Mouse (Mus musculus): ENCODE data around the gene Mboat7. TPM values are rescaled to one million over a fixed set of nuclear protein-coding genes. Genes with fewer than 3 reads are reported as not detected.

The Mboat7 gene
- polyA plus RNA-seq (2012; rRNA removed; ENCODE audit: low replicate concordance) = 60.3 and 80.5 TPM in 2 replicates

GRCm38 (mm10) chr7:3692987-3693808 is at the start of gene Mboat7:
Mboat7 (minus strand) TSS chr7:3693523.

GRCm38 (mm10) chr7:3720268-3720667 is 26.9 kb upstream of the Mboat7 start, which contains the start of gene Pirb:
Pirb (minus strand) TSS chr7:3720391.

DNA sequence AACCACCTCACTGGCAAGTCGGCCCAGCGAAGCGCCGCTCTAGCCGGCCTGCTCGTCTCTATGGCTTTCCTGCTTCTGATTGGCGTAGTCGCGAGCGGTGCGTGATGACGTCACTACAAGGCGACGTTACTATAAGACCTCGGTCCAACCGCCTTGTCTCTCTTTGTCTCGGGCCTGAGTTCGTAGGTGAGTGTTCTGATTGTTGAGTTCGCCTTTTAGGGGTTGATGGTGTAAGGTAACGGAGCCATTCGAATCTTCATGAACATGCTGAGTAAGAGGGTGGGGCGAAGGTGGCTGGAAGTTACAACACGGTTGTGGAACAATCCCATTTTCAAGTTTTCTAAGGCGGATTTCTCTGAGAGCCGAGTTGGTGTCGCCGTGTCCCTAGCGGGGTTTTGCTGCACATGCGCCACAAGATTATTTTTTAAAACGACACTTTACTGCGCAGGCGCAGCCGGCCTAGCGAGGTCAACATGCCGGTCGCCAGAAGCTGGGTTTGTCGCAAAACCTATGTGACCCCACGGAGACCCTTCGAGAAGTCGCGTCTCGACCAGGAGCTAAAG is 10.6 kb upstream of the Mboat7 start, which contains the start of gene Rps9:
TSS of gene Rps9 (plus strand) at position 115 of the 563 bp plus-strand sequence.

DNA sequence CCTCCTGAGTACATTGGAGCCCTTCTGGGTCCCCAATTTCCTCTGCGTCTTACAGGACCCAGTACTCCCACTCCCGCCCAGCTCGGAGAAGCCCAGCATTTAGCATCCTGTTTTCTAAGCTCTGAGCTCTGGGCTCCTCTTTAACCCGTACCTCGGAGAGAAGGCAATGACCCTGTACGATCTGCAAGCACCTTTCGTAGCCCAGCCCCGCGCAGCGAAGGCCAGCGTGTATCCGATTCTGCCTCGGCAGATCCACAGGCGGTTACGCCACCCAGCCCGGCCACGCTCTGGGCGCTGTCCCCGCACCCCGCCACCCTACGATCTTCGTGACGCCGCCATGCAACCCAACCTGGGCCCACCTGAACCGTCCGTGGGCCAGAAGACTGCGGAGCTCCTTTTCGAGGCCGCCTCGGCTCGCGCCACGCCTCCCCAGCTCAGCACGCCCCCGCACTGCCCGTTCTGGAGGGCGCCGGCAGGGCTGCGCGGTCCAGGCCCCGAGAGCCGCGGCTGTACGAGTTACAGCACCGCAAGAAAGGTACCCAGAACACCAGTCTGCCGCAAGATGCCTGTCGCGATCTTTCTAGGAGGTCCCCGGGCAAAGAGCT is 839 bp downstream of the Mboat7 start, which contains the start of gene Tsen34:
TSS of gene Tsen34 (plus strand) at position 482 of the 605 bp plus-strand sequence.

GRCm38 (mm10) chr7:3677342-3677741 is 16.0 kb downstream of the Mboat7 start, which contains the start of gene Tmc4:
Tmc4 (minus strand) TSS chr7:3677553.

DNA sequence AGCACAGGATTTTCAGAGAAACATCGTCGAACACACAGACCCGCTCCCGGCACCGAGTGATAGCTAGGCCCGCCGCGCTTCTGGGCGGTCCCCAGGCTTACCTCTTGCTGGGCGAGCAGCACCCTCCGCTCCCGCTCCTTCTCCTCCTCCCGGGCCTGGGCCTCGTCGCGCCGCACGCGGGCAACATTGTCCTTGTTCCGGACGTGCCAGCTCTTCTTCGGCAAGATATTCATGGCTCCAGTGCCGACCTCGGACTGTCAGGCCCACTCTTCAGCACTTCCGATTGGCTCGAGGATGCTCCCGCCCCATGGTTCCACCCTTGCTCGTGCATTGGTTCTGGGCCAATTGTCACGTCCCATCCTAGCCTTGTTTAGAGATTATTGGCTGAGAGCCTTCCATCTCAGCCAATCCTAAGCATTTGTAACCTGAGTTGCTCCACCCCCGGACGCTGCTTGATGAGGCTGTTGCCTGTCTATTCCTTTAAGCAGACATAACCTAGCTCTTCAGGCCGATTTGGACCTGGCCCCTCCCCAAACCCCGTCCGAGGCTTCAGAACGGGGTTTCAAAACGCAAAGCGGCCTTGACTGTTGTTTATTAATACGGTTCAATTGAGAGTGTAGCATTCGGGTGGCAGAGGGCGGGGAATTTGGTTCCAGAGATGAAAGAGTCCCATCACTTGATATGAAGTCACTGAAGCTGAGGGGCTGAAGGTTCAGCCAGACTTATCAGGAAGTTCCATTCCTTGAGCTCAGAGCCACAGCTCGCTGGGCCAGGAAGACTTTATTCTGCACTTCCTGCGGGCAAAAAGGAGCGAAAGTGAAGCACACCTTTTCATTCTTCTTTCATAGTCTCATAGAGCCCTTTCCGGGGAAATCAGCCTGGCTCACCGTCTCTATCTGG is 27.9 kb downstream of the Mboat7 start, which contains the start of gene Leng1:
TSS of gene Leng1 (minus strand) at position 626 of the 900 bp plus-strand sequence.

GRCm38 (mm10) chr7:3644672-3645487 is 48.4 kb downstream of the Mboat7 start, which contains the start of gene Cnot3:
Cnot3 (plus strand) TSS chr7:3645268.

DNA sequence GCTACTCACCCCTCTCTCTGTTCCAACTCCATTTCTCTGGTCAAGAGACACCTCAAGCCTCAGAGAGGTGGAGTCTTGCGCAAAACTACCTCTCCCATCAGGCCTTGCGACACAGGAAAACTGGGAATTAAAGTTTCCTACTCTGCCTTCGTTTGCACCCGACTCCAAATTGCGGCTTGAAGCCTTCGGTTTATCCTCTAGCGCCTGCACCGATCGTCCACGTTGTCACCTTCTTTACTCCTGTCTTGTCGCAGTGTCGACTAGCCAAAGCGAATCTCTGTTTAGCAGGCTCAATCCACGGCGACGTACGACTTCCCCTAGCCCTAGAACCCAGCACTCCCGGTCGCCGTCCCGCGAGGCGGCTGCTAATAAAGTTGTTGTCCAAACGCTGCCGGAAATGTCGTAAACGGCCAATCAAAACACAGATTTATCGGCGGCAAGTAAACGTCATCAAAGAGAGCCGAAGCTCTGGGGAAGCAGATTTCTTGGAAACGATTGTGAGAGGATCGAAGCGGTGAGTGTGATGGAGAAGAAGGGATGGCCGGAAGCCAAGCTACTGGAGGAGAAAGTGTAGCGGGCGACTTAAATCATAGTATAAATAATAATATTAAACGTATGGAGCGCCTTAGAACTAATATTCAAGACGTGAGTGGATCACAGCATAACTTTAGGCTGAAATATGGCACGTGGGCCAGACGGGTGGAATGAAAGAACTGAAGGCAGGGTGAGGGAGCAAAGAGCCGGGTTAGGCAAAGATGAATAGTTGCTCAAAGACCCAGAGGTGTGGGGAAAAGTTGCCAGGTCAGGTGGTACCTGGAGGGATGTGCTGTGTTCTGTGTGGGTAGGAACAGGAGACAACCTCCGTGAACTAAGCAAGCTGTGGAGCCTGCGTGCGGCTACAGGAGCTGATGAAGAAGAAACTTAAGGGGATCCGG is 63.5 kb downstream of the Mboat7 start, which contains the start of the genes Tfpt and Prpf31:
TSS of gene Tfpt (minus strand) at position 387 of the 935 bp plus-strand sequence.
TSS of gene Prpf31 (plus strand) at position 443 of the 935 bp plus-strand sequence.

Other genes starting within 250 kb of the Mboat7 start
- gene Tarm1, start 190.9 kb downstream of the Mboat7 start, polyA plus RNA-seq (2012; rRNA removed; ENCODE audit: low replicate concordance) = 0.36 and 0.72 TPM in 2 replicates
- 0.49 and 0.59 TPM in 2 replicates for gene Oscar, start 77.4 kb downstream of the Mboat7 start, polyA plus RNA-seq (2012; rRNA removed; ENCODE audit: low replicate concordance)
- 235 and 511 TPM in 2 replicates for gene Ndufa3, start 76.2 kb downstream of the Mboat7 start, polyA plus RNA-seq (2012; rRNA removed; ENCODE audit: low replicate concordance)
- gene Tfpt, start 63.6 kb downstream of the Mboat7 start, polyA plus RNA-seq (2012; rRNA removed; ENCODE audit: low replicate concordance) = 6.4 TPM in 2 replicates
- 22.8 and 32.4 TPM in 2 replicates for gene Prpf31, start 63.5 kb downstream of the Mboat7 start, polyA plus RNA-seq (2012; rRNA removed; ENCODE audit: low replicate concordance)
- gene Cnot3, start 48.3 kb downstream of the Mboat7 start, polyA plus RNA-seq (2012; rRNA removed; ENCODE audit: low replicate concordance) = 52.9 and 87.1 TPM in 2 replicates
- gene Leng1, start 27.7 kb downstream of the Mboat7 start, polyA plus RNA-seq (2012; rRNA removed; ENCODE audit: low replicate concordance) = 3.4 and 3.5 TPM in 2 replicates
- 55.3 and 61.9 TPM in 2 replicates for gene Tmc4, start 16.0 kb downstream of the Mboat7 start, polyA plus RNA-seq (2012; rRNA removed; ENCODE audit: low replicate concordance)
- gene Tsen34, start 660 bp downstream of the Mboat7 start, polyA plus RNA-seq (2012; rRNA removed; ENCODE audit: low replicate concordance) = 117 and 137 TPM in 2 replicates
- 986 and 1,597 TPM in 2 replicates for gene Rps9, start 10.5 kb upstream of the Mboat7 start, polyA plus RNA-seq (2012; rRNA removed; ENCODE audit: low replicate concordance)
- gene Pirb, start 26.9 kb upstream of the Mboat7 start, polyA plus RNA-seq (2012; rRNA removed; ENCODE audit: low replicate concordance) = 39.9 and 67.0 TPM in 2 replicates
- gene Gm15448, start 132.2 kb upstream of the Mboat7 start, polyA plus RNA-seq (2012; rRNA removed; ENCODE audit: low replicate concordance) = 1.3 and 2.1 TPM in 2 replicates
- gene Pira2, start 151.5 kb upstream of the Mboat7 start, polyA plus RNA-seq (2012; rRNA removed; ENCODE audit: low replicate concordance) = 2.3 and 4.5 TPM in 2 replicates
- gene Gm14548, start 204.6 kb upstream of the Mboat7 start, polyA plus RNA-seq (2012; rRNA removed; ENCODE audit: low replicate concordance) = 1.3 and 3.6 TPM in 2 replicates
- 2.8 and 6.5 TPM in 2 replicates for gene Lilra6, start 222.0 kb upstream of the Mboat7 start, polyA plus RNA-seq (2012; rRNA removed; ENCODE audit: low replicate concordance)